Mouse (Mus musculus) heart, adult 2 months (tissue): ENCODE measurements at regions not wholly inside any gene's neighbourhood (a gene's known extent, or its start where the extent isn't known, plus 50 kb on each side); places are given as distances from the start of the nearest gene placed in this dataset.

Source experiments
- CTCF ChIP-seq: fragments of 200-600 bp; IDR thresholded peaks from 2 replicates; pipeline ENCODE4 v1.8.1; 2022; ENCODE audit warnings: antibody characterized with exemption, mild to moderate bottlenecking, moderate library complexity
- EP300 ChIP-seq: fragments of 200-500 bp; IDR thresholded peaks from 2 replicates; pipeline ENCODE4 v1.6.1; 2011; ENCODE audit warnings: low read depth, low read length, control low read depth; ENCODE audit not compliant: insufficient read depth
- POLR2A ChIP-seq: fragments of 200-500 bp; IDR thresholded peaks from 2 replicates; pipeline ENCODE4 v1.6.1; 2011; ENCODE audit warnings: mild to moderate bottlenecking, low read depth, low read length, control low read depth; ENCODE audit not compliant: insufficient read depth

GRCm38 (mm10) chr1:81945236-81945635 lies 287.7 kb upstream of the Gm9747 start:
- TF ChIP-seq CTCF (no peak), EP300 (no peak), POLR2A (no peak)
